Mouse (Mus musculus) mouse embryonic stem cell (cell line): ENCODE measurements around the gene Ptch2.

Experiments
- in situ Hi-C, 2 experiments: fragments of 300-500 bp; cut with MboI; formaldehyde crosslinking; loops; 1 replicate in 1 of 2; 3 replicates in 1 of 2; pipeline ENCODE4 v1.14.3; 2019 to 2020; ENCODE audit warnings: low sequenced_read_pairs in 2 of 2, low pct_unique_long_range_greater_than_20kb in 1 of 2, mixed read lengths in 1 of 2; ENCODE audit not compliant: unreplicated experiment in 1 of 2

Gene Ptch2

DNA sequence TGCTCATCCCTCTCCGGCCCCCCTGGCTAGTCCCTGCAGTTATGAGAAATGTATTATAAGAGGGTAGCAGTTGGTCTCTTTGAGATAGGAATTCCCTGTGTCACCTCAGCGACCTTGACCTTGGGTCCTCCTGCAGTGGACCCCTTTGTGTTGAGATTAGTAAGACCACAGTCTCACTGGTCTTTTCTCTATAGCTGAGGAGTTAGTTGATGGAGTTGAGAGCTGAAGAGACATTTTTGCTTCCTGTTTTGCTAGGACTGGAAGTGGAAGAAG lies 2.8 kb downstream of the Ptch2 start:
- in situ Hi-C loops: no loop called here

DNA sequence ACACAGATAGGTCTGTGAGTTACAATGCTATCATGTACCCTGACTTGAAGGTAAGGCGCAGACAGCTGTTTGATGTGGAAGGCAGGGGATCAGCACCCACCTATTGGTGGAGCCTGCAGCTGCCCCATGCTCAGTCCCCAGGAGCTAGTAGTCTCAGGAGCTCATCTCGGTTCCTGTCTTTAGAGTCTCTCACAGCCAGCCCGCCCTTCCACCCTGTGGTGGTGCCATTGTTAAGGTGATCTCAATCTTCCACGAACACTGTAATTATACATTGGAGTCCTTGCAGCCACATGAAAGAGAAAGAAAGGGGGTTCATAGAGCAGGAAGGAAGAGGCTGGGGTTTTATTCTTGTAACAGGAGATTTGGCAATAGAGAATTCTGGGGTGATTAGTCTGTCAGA lies 4.2 kb downstream of the Ptch2 start:
- in situ Hi-C loops: loop anchor here in 1 of 2 experiments (5.0 kb wide), 1 partner anchor 42 kb away; no protein-coding TSS in a partner anchor

DNA sequence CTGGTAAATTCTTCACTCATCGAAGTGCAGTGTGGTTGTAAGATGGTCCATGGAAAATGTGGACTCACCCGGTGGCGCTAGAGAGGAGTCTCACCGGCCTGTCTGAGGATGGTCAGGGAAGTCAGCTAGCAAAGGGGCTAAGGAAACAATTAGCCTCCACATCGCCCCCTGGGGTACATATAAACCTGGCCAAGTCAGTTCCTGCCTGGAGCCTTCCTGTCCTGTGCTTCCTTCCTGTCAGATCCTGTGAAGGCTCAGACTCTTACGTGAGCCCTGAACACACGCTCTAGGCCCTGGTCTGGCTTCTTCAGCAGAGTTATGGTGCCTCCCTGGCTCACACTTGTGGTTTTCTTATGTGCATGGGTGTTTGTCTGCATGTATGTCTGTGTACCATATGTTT lies 5.3 kb downstream of the Ptch2 start:
- in situ Hi-C loops: loop anchor here in 1 of 2 experiments (5.0 kb wide), 1 partner anchor 41 kb away; no protein-coding TSS in a partner anchor

DNA sequence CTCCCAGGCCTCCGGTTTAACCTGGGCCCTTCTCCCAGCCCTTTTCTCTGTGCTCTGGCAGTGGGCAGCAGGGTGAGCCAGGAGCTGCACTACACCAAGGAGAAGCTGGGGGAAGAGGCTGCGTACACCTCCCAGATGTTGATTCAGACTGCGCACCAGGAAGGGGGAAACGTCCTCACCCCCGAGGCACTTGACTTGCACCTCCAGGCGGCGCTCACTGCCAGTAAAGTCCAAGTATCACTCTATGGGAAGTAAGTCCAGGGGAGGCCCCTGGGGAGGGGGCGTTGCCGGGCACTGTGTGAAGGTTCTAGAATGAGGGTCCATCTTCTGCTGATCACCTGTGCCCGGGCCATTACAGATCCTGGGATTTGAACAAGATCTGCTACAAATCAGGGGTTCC lies 8.8 kb downstream of the Ptch2 start:
- in situ Hi-C loops: loop anchor here (5.0 kb wide), 1 partner anchor 38 kb away; no protein-coding TSS in a partner anchor

DNA sequence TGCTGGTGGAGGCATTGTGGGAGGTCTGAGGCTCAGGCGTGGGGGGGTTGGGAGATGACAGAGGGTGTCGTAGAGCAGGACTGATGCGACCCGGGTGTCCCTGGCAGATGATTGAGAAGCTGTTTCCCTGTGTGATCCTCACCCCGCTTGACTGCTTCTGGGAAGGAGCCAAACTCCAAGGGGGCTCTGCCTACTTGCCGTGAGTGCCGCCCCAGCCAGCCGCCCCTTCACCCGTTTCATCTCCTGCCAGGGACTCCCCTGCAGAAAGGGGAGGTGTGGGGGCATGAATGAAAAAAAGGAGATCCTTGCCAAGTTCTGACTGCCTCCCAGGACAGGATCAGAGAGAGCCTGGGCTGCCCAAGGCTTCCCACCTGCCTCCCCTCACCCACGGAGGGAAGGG lies 9.3 kb downstream of the Ptch2 start:
- in situ Hi-C loops: loop anchor here in 1 of 2 experiments (5.0 kb wide), 1 partner anchor 37 kb away; no protein-coding TSS in a partner anchor

DNA sequence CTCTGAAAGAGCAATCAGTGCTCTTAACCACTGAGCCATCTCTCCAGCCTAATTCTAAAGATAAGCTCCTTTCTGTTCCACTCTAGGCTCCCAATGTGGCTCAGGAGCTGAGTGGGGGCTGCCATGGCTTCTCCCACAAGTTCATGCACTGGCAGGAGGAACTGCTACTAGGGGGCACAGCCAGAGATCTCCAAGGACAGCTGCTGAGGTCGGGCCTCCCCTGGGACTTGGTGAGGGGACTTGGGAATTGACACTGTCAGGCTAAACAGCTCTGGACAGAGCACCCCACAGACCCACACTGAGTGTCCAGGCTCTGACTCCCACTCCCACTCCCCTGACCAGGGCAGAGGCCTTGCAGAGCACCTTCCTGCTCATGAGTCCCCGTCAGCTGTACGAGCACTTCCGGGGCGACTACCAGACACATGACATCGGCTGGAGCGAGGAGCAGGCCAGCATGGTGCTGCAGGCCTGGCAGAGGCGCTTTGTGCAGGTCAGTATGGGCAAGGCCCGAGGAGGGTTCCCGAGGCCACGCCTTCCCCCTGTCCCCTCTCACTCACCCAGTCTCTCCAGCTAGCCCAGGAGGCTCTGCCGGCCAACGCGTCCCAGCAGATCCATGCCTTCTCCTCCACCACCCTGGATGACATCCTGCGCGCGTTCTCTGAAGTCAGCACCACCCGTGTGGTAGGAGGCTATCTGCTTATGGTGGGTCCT lies 12.1 kb downstream of the Ptch2 start:
- in situ Hi-C loops: loop anchor here in 1 of 2 experiments (5.0 kb wide), 1 partner anchor 34 kb away; no protein-coding TSS in a partner anchor

DNA sequence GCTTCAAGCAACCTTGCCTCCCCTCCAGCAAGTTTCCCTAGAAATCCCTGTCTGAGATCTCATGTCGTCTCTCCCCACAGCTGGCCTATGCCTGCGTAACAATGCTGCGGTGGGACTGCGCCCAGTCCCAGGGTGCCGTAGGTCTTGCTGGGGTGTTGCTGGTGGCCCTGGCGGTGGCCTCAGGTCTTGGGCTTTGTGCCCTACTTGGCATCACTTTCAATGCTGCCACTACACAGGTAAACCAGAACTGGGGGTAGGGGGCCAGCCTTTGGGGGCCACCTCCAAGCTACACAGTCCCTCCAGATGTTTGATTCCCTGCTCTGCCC lies 12.6 kb downstream of the Ptch2 start:
- in situ Hi-C loops: loop anchor here in 1 of 2 experiments (5.0 kb wide), 1 partner anchor 34 kb away; no protein-coding TSS in a partner anchor

DNA sequence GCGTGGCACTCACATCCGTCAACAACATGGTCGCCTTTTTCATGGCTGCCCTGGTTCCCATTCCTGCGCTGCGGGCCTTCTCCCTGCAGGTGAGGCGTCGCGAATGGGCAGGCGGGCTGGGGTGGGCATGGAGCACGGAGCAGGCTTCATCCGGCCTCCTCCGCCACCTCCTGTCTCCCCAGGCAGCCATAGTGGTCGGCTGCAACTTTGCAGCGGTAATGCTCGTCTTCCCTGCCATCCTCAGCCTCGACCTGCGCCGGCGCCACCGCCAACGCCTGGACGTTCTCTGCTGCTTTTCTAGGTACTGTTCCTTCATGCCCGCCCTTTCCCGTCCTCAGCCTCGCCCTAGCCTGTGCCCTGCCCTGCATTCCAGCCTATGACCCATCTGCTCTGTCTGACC lies 13.5 kb downstream of the Ptch2 start:
- in situ Hi-C loops: loop anchor here in 1 of 2 experiments (5.0 kb wide), 1 partner anchor 33 kb away; no protein-coding TSS in a partner anchor

DNA sequence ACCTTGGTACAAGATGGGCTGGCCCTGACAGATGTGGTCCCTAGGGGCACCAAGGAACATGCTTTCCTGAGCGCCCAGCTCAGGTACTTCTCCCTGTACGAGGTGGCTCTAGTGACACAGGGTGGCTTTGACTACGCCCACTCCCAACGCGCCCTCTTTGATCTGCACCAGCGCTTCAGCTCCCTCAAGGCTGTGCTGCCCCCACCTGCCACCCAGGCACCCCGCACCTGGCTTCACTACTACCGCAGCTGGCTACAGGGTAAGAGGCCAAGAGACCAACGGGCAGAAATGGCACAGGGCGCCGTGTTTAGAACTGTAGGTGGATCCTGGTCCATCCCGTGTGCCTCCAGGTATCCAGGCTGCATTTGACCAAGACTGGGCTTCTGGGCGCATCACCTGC lies 14.4 kb downstream of the Ptch2 start:
- in situ Hi-C loops: no loop called here

DNA sequence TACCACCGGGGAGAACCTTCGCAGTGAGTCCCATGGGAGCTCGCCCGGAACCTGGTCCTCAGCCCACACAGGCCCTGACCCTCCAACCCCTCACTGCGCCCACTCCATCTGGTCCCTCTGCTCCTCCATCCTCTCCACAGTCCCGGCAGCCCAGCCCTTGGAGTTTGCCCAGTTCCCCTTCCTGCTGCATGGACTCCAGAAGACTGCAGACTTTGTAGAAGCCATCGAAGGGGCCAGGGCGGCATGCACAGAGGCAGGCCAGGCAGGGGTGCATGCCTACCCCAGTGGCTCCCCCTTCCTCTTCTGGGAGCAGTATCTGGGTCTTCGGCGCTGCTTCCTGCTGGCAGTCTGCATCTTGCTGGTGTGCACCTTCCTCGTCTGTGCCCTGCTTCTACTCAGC lies 15.1 kb downstream of the Ptch2 start:
- in situ Hi-C loops: no loop called here

DNA sequence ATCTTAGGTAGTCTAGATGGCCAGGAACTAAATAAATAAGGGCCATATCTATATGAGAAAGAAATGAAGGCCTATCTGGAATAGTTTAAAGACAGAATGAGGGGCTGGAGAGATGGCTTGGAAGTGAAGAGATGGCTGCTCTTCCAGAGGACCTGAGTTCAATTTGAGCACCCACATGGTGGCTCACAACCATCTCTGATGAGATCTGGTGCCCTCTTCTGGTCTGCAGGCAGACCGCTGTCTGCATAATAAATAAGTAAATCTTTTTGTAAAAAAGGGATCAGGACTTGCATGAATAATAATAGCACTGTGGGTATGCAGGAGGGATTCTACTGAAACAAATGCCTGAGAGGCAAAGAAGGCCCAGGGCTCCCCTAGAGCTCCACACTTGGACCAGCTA lies 17.4 kb downstream of the Ptch2 start:
- in situ Hi-C loops: no loop called here

DNA sequence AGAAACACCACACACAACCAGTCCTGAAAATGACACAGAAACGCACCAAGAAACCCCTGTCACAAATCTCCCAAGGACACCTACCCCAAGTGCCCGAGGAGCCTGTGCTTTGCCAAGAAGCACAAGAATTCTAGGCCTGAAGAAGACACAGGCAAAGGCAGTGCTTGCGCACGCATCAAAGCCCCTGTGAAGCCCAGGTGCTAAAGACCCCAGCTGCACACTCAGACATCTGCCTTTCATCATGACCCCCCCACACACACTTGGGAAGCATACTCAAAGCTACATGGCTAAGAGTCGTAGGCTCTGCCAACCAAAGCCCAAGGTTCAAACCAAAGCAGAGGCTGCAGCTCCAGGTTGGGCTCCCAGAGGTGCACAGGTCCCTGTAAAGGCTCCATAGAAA lies 19.7 kb downstream of the Ptch2 start:
- in situ Hi-C loops: no loop called here

DNA sequence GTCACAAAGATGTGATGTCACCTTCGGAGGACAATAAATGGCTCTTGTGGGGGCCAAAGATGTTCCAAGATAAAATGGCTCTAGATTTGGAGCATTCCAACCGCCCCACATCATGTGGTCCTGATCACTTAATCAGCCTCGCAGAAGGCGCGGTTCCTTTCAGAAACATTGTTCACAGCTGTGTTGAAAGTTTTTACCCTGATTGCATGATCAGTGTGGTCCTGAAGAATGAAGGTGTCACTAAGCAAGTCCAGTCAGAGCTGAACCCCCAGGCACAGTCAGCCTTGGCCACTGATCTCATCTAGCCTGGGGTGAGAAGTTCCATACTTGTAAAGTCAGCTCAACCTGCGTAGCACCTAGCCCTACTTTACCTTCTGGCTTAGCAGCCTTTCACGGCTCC lies 22.1 kb downstream of the Ptch2 start:
- in situ Hi-C loops: no loop called here

DNA sequence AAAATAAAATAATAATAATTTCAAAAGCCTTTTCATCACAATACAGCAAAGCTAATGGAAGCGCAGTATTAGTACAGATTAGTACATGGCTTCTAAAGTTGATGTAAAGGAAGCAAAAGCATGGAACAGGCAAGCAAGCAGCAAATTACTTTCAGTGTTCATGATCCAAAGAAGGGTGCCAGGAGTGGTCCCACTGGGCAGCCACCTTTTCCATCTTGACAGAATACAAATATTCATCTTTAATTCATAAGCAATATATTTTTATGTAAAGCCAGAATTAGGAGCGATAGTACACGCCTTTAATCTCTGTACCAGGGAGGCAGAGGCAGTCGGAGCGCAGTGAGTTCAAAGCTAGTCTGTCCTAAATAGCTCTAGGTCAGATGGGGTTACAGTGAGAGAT lies 23.8 kb downstream of the Ptch2 start:
- in situ Hi-C loops: no loop called here

DNA sequence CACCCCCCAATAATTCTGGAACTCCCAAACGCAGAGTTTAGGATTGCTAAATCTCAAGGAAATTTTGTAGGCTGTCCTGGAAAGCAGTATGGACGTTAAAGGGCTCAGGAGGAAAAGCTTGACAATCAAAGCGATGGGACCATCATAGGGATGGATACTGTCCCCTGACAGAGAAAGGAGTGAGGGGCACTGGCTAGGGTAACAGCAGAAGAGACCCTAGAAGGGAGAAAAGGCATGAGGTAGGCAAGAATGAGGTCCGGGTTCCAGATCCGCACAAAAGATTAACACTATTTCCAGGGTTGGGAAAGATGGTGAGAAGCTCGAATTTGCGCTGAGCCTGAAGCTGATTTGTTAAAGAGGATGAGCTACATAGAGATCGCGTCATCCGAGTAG lies 24.2 kb downstream of the Ptch2 start:
- in situ Hi-C loops: no loop called here

DNA sequence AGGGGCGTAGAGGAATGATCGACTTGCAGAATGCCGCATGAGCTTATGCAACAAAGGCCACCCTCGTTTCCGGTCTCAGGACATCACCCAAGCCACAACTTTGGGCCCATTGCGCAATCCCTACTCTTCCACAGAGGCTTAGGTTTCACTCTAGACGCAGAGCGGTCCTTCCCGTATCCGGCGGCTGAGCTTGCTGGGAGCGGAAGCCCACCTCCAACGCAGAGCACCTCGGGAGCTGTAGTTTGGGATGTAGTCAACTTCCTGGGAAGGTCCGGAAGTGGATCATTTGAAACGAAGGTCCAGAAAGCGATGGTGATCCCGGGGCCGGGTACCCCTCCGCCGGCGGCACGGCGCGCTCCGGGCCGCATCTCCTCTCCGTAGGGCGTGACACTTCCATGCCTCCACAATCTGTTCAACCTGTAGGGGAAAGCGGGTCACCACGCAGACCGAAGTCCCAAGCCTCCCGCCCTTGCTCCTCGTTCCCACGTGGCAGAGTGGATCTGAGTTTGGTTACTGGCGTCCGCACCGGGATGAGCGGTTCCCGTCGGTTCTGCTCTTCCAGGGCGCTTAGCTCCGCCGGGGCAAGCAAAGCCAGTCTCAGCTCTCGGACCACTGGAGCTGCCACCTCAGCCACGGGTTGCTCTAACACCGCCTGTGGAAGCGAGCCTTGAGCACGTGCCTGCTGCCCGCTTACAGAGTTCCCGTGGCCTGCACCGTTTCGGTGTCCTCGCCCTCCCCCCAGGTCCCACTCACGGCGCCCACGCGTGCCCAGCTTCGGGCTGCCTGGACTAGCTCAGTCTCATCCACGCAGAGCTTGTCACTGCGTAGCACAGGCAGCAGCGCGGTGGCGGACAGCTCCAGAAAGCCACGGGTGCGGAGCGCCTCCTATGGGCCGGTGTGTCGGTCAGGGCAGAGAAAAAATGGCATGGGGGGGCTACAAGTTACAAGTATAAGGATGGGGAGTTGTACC lies 24.9 kb downstream of the Ptch2 start:
- in situ Hi-C loops: no loop called here

DNA sequence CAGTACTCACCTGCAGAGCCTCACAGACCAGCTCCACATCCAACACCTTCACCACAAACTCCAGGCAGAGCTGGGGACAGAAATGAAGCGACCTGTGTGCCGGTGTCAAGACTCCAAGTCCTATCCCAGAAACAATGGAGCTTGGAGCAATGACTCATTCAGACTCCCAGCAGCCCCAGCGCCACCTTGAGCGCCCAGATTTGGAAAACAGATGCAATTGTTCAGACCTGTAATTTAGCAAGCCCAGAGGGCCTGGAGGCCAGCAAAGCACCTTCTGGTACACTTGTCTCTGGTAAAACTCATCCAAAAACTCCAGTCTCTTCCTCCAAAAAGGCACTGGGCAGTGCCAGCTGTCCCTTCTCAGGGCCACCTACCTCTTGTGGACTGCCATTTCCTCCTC lies 26.3 kb downstream of the Ptch2 start:
- in situ Hi-C loops: no loop called here

DNA sequence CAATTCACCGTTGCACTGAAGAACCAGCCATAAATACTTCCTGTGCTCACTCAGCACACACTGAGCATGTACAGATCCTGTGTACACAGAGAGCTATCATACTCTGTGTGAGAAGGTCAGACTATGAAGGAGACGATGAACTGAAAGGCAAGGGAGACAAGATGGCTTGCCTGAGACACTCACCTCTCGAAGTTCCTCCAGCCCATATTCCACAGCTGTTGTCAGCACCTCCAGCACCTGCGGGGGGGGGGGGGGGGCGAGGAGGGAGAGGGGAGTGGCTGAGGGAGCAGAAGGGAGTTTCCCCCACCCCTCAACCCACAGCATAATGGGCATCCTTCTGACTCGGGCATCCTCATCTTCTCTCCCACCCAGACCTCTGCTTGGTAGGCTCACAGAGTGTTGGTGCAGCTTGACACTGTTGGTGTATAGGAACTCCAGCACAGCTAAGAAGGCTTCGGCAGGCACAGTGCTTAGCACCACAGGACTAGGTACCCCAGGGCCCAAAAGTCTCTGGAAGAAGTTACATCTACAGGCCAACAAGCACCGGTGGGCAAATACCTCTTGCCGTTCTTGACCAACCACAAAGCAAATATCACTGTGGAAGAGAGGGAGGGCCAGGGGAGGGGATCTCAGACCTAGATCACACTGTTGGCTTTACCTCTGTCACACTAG lies 27.8 kb downstream of the Ptch2 start:
- in situ Hi-C loops: no loop called here

DNA sequence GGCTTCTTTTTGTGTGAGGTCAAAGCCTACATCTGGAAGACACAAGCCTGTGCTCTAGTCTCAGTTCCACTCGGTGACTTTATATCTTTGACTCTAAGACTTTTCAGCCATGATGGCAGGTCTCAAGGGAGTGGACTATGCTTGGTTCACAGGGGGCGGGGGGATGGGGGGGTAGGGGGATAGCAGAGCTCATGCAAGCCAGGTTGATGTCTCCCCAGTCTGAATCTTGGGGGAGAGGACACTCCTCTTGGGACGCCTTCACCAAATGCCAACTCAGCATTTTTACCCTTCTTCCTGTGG lies 28.3 kb downstream of the Ptch2 start:
- in situ Hi-C loops: no loop called here
